Mouse (Mus musculus) forebrain, postnatal 0 days (tissue): ENCODE measurements around the gene Efna2. TPM values are rescaled to one million over a fixed set of nuclear protein-coding genes. Genes with fewer than 3 reads are reported as not detected.
A peak's percentile ranks its signal among the peaks of the same experiment; 100 is the strongest.
"Not testable (repeated sequence)": the region's sequence is repeated elsewhere in the genome, so short reads cannot be mapped to it uniquely, and the experiment has no call there.

Experiments
- ATAC-seq: fragments of 200-750 bp; cut with Nextera tagmentation; 2 replicates; pipeline ENCODE4 v1.8.0; 2017; ENCODE audit warnings: mild to moderate bottlenecking, moderate library complexity
- DNase-seq: peaks from one replicate; pipeline ENCODE4 v3.0.0-alpha.2; 2015
- H3K27ac ChIP-seq: fragments of 300-500 bp; sonication (generic); 2 replicates; pipeline ENCODE4 v1.5.1; 2014; ENCODE audit warnings: low read depth, mild to moderate bottlenecking, antibody characterized with exemption, low read length, moderate library complexity, mixed read lengths
- H3K27me3 ChIP-seq: fragments of 300-500 bp; sonication (generic); 2 replicates; pipeline ENCODE4 v1.6.1; 2014; ENCODE audit warnings: mild to moderate bottlenecking, low read length, mixed read lengths; ENCODE audit not compliant: insufficient read depth
- H3K36me3 ChIP-seq: fragments of 300-500 bp; sonication (generic); 2 replicates; pipeline ENCODE4 v1.6.1; 2014; ENCODE audit warnings: mild to moderate bottlenecking, moderate library complexity; ENCODE audit not compliant: insufficient read depth
- H3K4me1 ChIP-seq: fragments of 300-500 bp; sonication (generic); 2 replicates; pipeline ENCODE4 v1.6.1; 2014; ENCODE audit warnings: antibody characterized with exemption; ENCODE audit not compliant: insufficient read depth
- H3K4me2 ChIP-seq: fragments of 300-500 bp; sonication (generic); 2 replicates; pipeline ENCODE4 v1.6.1; 2014; ENCODE audit warnings: low read depth, mild to moderate bottlenecking, moderate library complexity
- H3K4me3 ChIP-seq: fragments of 300-500 bp; sonication (generic); 2 replicates; pipeline ENCODE4 v1.5.1; 2014; ENCODE audit warnings: low read depth, low read length, mixed read lengths
- H3K9ac ChIP-seq: fragments of 300-500 bp; sonication (generic); 2 replicates; pipeline ENCODE4 v1.6.1; 2014; ENCODE audit warnings: mild to moderate bottlenecking
- H3K9me3 ChIP-seq: fragments of 300-500 bp; sonication (generic); 2 replicates; pipeline ENCODE4 v1.6.1; 2016; ENCODE audit warnings: low read length
- CTCF ChIP-seq: sonication (generic); IDR thresholded peaks from 2 replicates; pipeline ENCODE4 v1.5.1; 2016; ENCODE audit warnings: antibody characterized with exemption, control low read depth, low read depth
- WGBS: fragments of 180-500 bp; shearing (Covaris S2); extraction: QIAGEN DNeasy Blood & Tissue Kit; methylation state at CpG from one replicate; pipeline ENCODE4 v1.1.7; 2014; 5-methylcytosine and 5-hydroxymethylcytosine counted together
- polyA plus RNA-seq: library from polyadenylated mRNA; unstranded; fragments of >200 nt; fragmentation: Nextera tagmentation; extraction: Ambion mirVana; gene quantifications from 2 replicates; pipeline ENCODE4 v1.2.1, GENCODE M21; 2015
- total RNA-seq: library from RNA; depleted of rRNA; stranded (reverse); fragments of >200 nt; gene quantifications from 2 replicates; pipeline ENCODE4 v1.2.3, GENCODE M21; 2014

Efna2 gene
- total and polyA plus RNA-seq, 2 experiments from 2014 or later, result 29.0 to 31.3 TPM

- under 1% methylated on average over 17 of the region's 17 CpGs for WGBS
- H3K9me3 ChIP-seq, result no peaks in the 10 kb centered on the region
- DNase-seq (peak; percentile 95), ATAC-seq (peak; percentile 59)
- peaks cover 3% of the 10 kb centered on the region for H3K36me3 ChIP-seq
- peak overlapping the region; percentile 42 for H3K4me3 ChIP-seq
- TF ChIP-seq CTCF, result peak; percentile 100
- H3K27me3 ChIP-seq, result no peaks in the 10 kb centered on the region
- peak overlapping the region; percentile 76 for H3K27ac ChIP-seq
- peaks cover 35% of the 10 kb centered on the region for H3K4me1 ChIP-seq
- peak overlapping the region; percentile 65 for H3K9ac ChIP-seq
- peak overlapping the region; percentile 83 for H3K4me2 ChIP-seq
Measured at GRCm38 (mm10) chr10:80164998-80165344, 14.3 kb upstream of the Efna2 start.

- ATAC-seq (peak; percentile 24), DNase-seq (peak; percentile 74)
- H3K4me1 ChIP-seq, result peaks cover 30% of the 10 kb centered on the region
- peak within 1 kb of the TSS; percentile 83 for H3K4me2 ChIP-seq
- no peaks in the 10 kb centered on the region for H3K9me3 ChIP-seq
- peak within 1 kb of the TSS; percentile 42 for H3K4me3 ChIP-seq
- no peaks in the 10 kb centered on the region for H3K27me3 ChIP-seq
- no peak for TF ChIP-seq CTCF
- peaks cover 9% of the 10 kb centered on the region for H3K36me3 ChIP-seq
- peak within 1 kb of the TSS; percentile 65 for H3K9ac ChIP-seq
- WGBS, result 13% methylated on average over 20 of the region's 20 CpGs
- H3K27ac ChIP-seq, result peak within 1 kb of the TSS; percentile 82
Measured at GRCm38 (mm10) chr10:80165392-80166128, 13.7 kb upstream of the Efna2 start, which contains the start of gene Cirbp. Gene Cirbp, plus strand, starts transcription at chr10:80165985.

- H3K9me3 ChIP-seq, H3K4me3 ChIP-seq, H3K27me3 ChIP-seq, ATAC-seq, DNase-seq: not testable (repeated sequence)
- Histone ChIP-seq H3K36me3 (peaks cover 14% of the 10 kb centered on the region), H3K9ac (peak overlapping the region; percentile 65; the same call in 1 of the 2 replicates), H3K27ac (peak overlapping the region; percentile 76), H3K4me1 (peaks cover 26% of the 10 kb centered on the region), H3K4me2 (peak overlapping the region; percentile 83)
- 87% methylated on average over 4 of the region's 4 CpGs for WGBS
Measured at GRCm38 (mm10) chr10:80166136-80166535, 13.1 kb upstream of the Efna2 start.

- TF ChIP-seq CTCF, result no peak
- Histone ChIP-seq H3K4me1 (peaks cover 26% of the 10 kb centered on the region), H3K9me3 (no peaks in the 10 kb centered on the region), H3K27ac (peak overlapping the region; percentile 100), H3K9ac (peak overlapping the region; percentile 100), H3K4me3 (peak overlapping the region; percentile 99), H3K27me3 (no peaks in the 10 kb centered on the region), H3K36me3 (peaks cover 27% of the 10 kb centered on the region), H3K4me2 (peak overlapping the region; percentile 57)
- DNase-seq (peak; percentile 100), ATAC-seq (peak; percentile 91)
- WGBS, result under 1% methylated on average over 55 of the region's 55 CpGs
Measured at GRCm38 (mm10) chr10:80167460-80168037, 11.7 kb upstream of the Efna2 start.

- peaks cover 26% of the 10 kb centered on the region for H3K4me1 ChIP-seq
Measured at GRCm38 (mm10) chr10:80168038-80168661, 11.1 kb upstream of the Efna2 start.

GRCm38 (mm10) chr10:80169070-80169469 is 10.2 kb upstream of the Efna2 start:
- peak overlapping the region; percentile 99; the same call in 1 of the 2 replicates for H3K4me3 ChIP-seq
- no peak for ATAC-seq
- H3K9me3 ChIP-seq, result no peaks in the 10 kb centered on the region
- no peak for DNase-seq
- H3K9ac ChIP-seq, result peak overlapping the region; percentile 100; the same call in 1 of the 2 replicates
- peak overlapping the region; percentile 57 for H3K4me2 ChIP-seq
- no peak for TF ChIP-seq CTCF
- H3K27ac ChIP-seq, result no peak overlapping the region
- peaks cover 26% of the 10 kb centered on the region for H3K4me1 ChIP-seq
- H3K27me3 ChIP-seq, result no peaks in the 10 kb centered on the region
- 44% methylated on average over 1 of the region's 1 CpGs for WGBS
- peaks cover 27% of the 10 kb centered on the region for H3K36me3 ChIP-seq

More at GRCm38 (mm10) chr10:80168038-80168661, 11.1 kb upstream of the Efna2 start:
- under 1% methylated on average over 48 of the region's 48 CpGs for WGBS
- ATAC-seq (peak; percentile 32), DNase-seq (peak; percentile 94)
- no peak for TF ChIP-seq CTCF
- Histone ChIP-seq H3K4me3 (peak overlapping the region; percentile 99), H3K27me3 (no peaks in the 10 kb centered on the region), H3K36me3 (peaks cover 27% of the 10 kb centered on the region), H3K9me3 (no peaks in the 10 kb centered on the region), H3K27ac (peak overlapping the region; percentile 100), H3K4me2 (peak overlapping the region; percentile 57), H3K9ac (peak overlapping the region; percentile 100)
